Mouse (Mus musculus): ENCODE data around the gene Lrrc7.

GRCm38 (mm10) chr3:158340808-158341207, 221.2 kb downstream of the Lrrc7 start:
- TF ChIP-seq CTCF (IDR thresholded peaks at IDR 0.05; ENCODE audit: insufficient read depth, low read depth, low read length) (no peak), POLR2A (IDR thresholded peaks at IDR 0.05; ENCODE audit: insufficient read depth, low read depth, low read length) (no peak)

All from olfactory bulb, adult 2 months (tissue).